Mouse (Mus musculus) layer of hippocampus, adult 8-10 months (tissue): ENCODE measurements around the gene Mrap2. TPM values are rescaled to one million over a fixed set of nuclear protein-coding genes. Genes with fewer than 3 reads are reported as not detected.

Experiments used
- DNase-seq, 2 experiments: peaks; one replicate each; pipeline ENCODE4 v3.0.0; 2022; ENCODE audit warnings: low spot score in 2 of 2
- total RNA-seq, 4 experiments: library from RNA; stranded (reverse); gene quantifications; 2 replicates each; pipeline ENCODE4 v1.2.4; 2022

The Mrap2 gene
- total RNA-seq, 4 experiments from 2014 or later, result 3.3 to 5.7 (median 4.9) TPM

- no peak for DNase-seq
Observed at GRCm38 (mm10) chr9:87178534-87178933, 34.4 kb downstream of the Mrap2 start.

- no peak for DNase-seq
Observed at GRCm38 (mm10) chr9:87182231-87182630, 38.1 kb downstream of the Mrap2 start.

GRCm38 (mm10) chr9:87187336-87187735 is 43.2 kb downstream of the Mrap2 start:
- DNase-seq, result no peak

GRCm38 (mm10) chr9:87193721-87194120 is 49.6 kb downstream of the Mrap2 start:
- DNase-seq, result no peak

DNA sequence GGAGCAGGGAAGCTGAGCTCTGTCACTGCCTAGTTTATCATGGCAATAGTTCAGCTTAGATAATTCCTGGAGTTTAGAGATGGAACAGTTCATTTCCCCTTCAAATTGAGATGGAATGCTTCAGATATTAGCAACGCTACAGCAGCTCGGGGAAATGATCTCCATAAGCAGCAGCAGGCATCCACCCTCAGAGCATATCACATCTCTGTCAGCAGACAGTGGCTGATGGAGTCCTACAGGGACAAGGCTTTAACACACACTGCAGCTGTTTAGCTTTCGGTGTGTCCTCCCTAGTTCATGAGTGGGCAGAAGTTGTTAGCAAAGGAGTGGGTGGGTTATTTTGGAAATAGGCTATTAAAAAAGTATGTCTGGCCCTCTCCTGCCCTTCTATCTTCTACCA is 53.2 kb downstream of the Mrap2 start:
- no peak for DNase-seq

DNA sequence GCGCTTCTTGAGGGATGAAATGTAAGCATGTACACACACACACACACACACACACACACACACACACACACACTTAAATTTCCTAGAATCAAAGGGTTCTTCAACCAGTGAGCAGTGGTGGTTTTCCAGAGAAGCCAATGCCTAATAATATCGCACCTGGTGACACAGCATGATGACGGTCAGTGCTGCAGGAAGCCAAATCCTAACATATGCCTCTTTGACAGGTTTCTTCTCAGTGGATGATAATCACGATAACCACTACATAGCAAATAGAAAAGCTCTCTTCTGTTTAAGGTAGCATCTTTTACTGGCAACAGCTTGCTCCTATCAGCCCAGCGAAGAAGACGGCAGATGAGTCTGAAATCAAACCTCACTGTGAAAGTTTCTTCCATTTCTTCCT is 53.9 kb downstream of the Mrap2 start:
- no peak for DNase-seq

GRCm38 (mm10) chr9:87200426-87200825 is 56.3 kb downstream of the Mrap2 start:
- DNase-seq, result no peak

DNA sequence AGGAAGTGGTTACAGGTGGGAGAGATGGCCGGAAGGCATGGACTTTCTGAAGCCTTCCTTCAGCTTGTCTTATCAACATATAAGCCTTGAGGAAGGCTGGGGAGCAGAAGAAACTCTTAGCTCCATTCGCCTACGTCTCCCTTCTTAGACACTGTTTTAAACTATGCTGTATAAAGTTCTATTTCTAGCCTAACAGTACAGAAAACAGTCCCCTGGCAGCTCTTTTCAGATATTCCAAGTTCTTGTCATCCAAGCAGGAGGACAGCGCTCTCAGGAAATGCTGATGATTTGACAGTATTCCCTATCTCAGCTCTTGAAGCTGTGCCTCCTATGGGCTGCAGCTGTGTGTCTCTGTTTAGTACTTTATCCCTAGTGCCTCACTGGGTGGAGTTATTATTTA is 56.8 kb downstream of the Mrap2 start:
- DNase-seq, result no peak

GRCm38 (mm10) chr9:87202431-87202830 is 58.3 kb downstream of the Mrap2 start:
- DNase-seq, result peak; percentile 53 to 65

GRCm38 (mm10) chr9:87210830-87211339 is 66.8 kb downstream of the Mrap2 start:
- no peak for DNase-seq

GRCm38 (mm10) chr9:87213204-87213603 is 69.1 kb downstream of the Mrap2 start:
- DNase-seq, result no peak

Other genes with a start within 250 kb of the Mrap2 start
- gene Ripply2, start 128.8 kb upstream of the Mrap2 start, total RNA-seq, result 10 to 100 TPM in 1 of 4 experiments, 1 to 10 TPM in 3; 6.6 to 10.8 (median 9.0) TPM
- gene Cyb5r4, start 122.3 kb upstream of the Mrap2 start, total RNA-seq, result 10 to 100 TPM; 30.0 to 46.6 (median 38.2) TPM
- 10 to 100 TPM; 10.6 to 15.2 (median 14.0) TPM for gene Cep162, start 111.2 kb downstream of the Mrap2 start, total RNA-seq